Mouse (Mus musculus) limb, embryonic 12.5 days (tissue): ENCODE data around the gene Lrrc45. TPM values are rescaled to one million over a fixed set of nuclear protein-coding genes. Genes with fewer than 3 reads are reported as not detected.
"Not testable (repeated sequence)": the region's sequence is repeated elsewhere in the genome, so short reads cannot be mapped to it uniquely, and the experiment has no call there.

Source experiments
- ATAC-seq: fragments of 200-750 bp; cut with Nextera tagmentation; 2 replicates; pipeline ENCODE4 v1.8.0; 2017; ENCODE audit warnings: low read depth, moderate TSS enrichment; ENCODE audit not compliant: insufficient number of reproducible peaks, insufficient read depth, low FRiP score, low TSS enrichment
- H3K27ac ChIP-seq: fragments of 300-500 bp; sonication (generic); 2 replicates; pipeline ENCODE4 v1.5.1; 2016; ENCODE audit warnings: mild to moderate bottlenecking, moderate library complexity
- H3K27me3 ChIP-seq: fragments of 300-500 bp; sonication (generic); 2 replicates; pipeline ENCODE4 v1.6.1; 2016; ENCODE audit warnings: mild to moderate bottlenecking, moderate library complexity
- H3K36me3 ChIP-seq: fragments of 300-500 bp; sonication (generic); 2 replicates; pipeline ENCODE4 v1.6.1; 2016; ENCODE audit warnings: mild to moderate bottlenecking, moderate library complexity
- H3K4me1 ChIP-seq: fragments of 300-500 bp; sonication (generic); replicated peaks from 2 replicates; pipeline ENCODE4 v1.6.1; 2016
- H3K4me2 ChIP-seq: fragments of 300-500 bp; sonication (generic); 2 replicates; pipeline ENCODE4 v1.6.1; 2016; ENCODE audit warnings: mild to moderate bottlenecking, moderate library complexity
- H3K4me3 ChIP-seq: fragments of 300-500 bp; sonication (generic); replicated peaks from 2 replicates; pipeline ENCODE4 v1.5.1; 2016; ENCODE audit warnings: mild to moderate bottlenecking
- H3K9ac ChIP-seq: fragments of 300-500 bp; sonication (generic); replicated peaks from 2 replicates; pipeline ENCODE4 v1.6.1; 2016; ENCODE audit warnings: mild to moderate bottlenecking, moderate library complexity
- H3K9me3 ChIP-seq: fragments of 300-500 bp; sonication (generic); 2 replicates; pipeline ENCODE4 v1.6.1; 2016; ENCODE audit warnings: mild to moderate bottlenecking, moderate library complexity
- WGBS: fragments of 180-500 bp; shearing (Covaris S2); methylation state at CpG from one replicate; pipeline ENCODE4 v1.1.7; 2016; 5-methylcytosine and 5-hydroxymethylcytosine counted together
- polyA plus RNA-seq: library from polyadenylated mRNA; unstranded; fragments of >200 nt; fragmentation: Nextera tagmentation; extraction: Ambion mirVana; gene quantifications from 2 replicates; pipeline ENCODE4 v1.2.1, GENCODE M21; 2016

Lrrc45 gene
- polyA plus RNA-seq, 1 experiment from 2014 or later, result 77.9 TPM

DNA sequence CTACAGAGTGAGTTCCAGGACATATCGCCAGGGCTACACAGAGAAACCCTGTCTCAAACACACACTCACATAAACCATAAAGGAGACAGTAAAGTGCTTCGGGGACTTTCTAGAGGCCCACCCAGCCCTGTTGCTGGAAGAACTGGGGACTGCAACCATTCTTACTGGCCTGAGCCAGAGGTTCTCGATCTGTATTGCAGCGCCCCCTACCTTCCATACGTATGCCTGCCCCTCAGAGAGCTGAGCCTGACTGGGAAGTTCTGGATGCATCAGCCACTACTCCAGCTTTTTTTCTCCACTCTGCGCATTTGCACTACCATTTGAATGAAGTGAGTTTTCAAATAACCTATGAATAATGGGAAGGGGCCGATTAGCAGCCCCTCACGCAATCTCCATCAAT lies 35.7 kb downstream of the Lrrc45 start:
- Histone ChIP-seq H3K36me3 (no peaks in the 10 kb centered on the region), H3K27ac (no peak overlapping the region), H3K27me3 (no peaks in the 10 kb centered on the region), H3K9ac (no peak overlapping the region), H3K9me3 (no peaks in the 10 kb centered on the region), H3K4me2 (no peak overlapping the region), H3K4me1 (no peaks in the 10 kb centered on the region), H3K4me3 (no peak overlapping the region)
- ATAC-seq, result no peak
- WGBS, result 74% methylated on average over 8 of the region's 8 CpGs

DNA sequence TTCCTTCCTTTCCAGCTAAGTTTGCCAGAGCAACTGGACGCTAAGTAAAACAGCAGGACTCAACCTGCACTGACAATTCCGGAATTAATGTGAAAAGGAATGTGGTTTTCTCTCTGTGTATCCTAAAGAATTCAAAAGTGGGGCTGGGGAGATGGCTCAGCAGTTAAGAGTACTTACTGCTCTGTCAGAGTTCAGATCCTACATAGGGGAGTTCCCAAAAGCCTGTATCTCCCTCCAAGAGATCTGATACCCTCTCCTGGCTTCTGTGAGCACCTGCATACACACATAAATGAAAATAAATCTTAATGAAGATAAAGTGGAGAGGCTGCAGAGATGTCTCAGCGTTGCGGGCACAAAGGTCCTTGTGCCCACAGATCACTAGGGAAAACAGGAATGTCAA lies 37.9 kb downstream of the Lrrc45 start:
- peaks cover 1% of the 10 kb centered on the region for H3K9me3 ChIP-seq
- no peak overlapping the region for H3K4me2 ChIP-seq
- no peak overlapping the region for H3K4me3 ChIP-seq
- ATAC-seq, result no peak
- H3K4me1 ChIP-seq, result no peaks in the 10 kb centered on the region
- H3K27me3 ChIP-seq, result no peaks in the 10 kb centered on the region
- H3K27ac ChIP-seq, result no peak overlapping the region
- 72% methylated on average over 4 of the region's 4 CpGs for WGBS
- H3K36me3 ChIP-seq, result no peaks in the 10 kb centered on the region
- no peak overlapping the region for H3K9ac ChIP-seq

DNA sequence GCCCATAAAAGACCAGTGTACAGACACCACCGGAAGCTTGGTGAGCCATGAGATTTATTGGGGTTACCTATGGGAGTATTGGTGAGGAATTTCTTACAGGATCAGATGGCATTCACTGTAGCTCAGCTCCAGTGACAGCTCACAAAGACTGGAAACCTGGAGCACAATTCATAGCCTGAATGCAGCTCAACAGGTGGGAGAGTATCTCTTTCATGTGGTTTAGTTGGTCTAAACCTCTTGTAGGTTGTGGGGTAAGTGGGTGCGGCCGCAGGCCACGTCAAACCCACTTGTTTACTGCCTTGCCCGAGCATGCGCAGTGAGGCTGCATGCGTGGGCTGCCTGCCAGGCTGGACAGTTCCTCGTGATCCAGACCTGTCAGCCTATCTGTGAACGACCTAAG lies 46.5 kb downstream of the Lrrc45 start:
- WGBS, result 89% methylated on average over 9 of the region's 9 CpGs
- Histone ChIP-seq H3K9me3 (peaks cover 30% of the 10 kb centered on the region), H3K9ac (no peak overlapping the region), H3K36me3 (no peaks in the 10 kb centered on the region), H3K4me3 (no peak overlapping the region), H3K27ac (no peak overlapping the region), H3K27me3 (peaks cover 14% of the 10 kb centered on the region), H3K4me1 (peaks cover 7% of the 10 kb centered on the region; the same call in 1 of the 2 replicates), H3K4me2 (no peak overlapping the region)
- no peak for ATAC-seq

DNA sequence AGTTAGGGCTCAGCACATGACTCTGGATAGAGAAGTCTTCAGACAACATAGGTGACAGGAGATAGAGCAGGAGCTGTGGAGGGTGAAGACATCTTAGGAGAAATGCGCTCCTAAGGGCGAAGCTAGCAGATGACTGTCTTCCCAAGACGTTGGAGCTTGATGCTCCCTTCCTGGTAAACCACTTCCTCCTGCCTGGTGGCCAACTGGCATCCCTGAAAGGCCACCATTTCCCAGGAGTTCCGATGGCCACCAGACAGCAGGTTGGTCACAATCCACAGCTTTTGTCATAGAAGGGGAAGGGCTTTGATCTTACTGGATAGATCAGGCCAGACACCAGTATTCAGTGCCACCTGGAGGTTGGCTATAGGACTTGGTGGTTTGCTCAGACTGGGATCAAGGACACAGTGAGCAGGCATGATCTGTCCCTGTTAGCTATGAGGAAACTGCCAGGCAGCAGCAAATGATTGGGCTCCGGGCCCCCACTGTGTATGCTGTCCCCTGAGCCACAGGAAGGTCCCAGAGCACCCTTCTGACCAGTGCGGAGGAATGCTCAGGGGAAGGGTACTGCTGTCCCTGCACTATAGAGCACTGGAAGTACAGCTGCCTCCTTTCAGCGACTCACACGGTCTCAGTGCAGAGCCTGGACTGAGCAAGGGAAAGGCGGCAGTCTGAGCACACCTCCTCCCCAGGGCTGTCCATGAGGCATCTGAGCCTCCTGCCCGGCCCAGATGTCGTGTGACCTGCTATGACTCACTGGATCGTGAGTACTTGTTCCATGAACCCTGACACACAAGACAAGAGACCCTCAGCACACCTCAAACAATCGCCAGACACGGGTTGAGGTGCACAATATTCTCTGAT lies 48.3 kb downstream of the Lrrc45 start:
- Histone ChIP-seq H3K36me3 (no peaks in the 10 kb centered on the region), H3K4me3 (no peak overlapping the region), H3K4me1 (peaks cover 7% of the 10 kb centered on the region; the same call in 1 of the 2 replicates), H3K4me2 (peak overlapping the region; percentile 35), H3K9ac (peak overlapping the region; percentile 23; the same call in 1 of the 2 replicates), H3K27ac (peak overlapping the region; percentile 17; the same call in 1 of the 2 replicates), H3K9me3 (peaks cover 24% of the 10 kb centered on the region; the same call in 1 of the 2 replicates), H3K27me3 (peaks cover 20% of the 10 kb centered on the region)
- ATAC-seq, result no peak
- WGBS, result 67% methylated on average over 14 of the region's 14 CpGs

DNA sequence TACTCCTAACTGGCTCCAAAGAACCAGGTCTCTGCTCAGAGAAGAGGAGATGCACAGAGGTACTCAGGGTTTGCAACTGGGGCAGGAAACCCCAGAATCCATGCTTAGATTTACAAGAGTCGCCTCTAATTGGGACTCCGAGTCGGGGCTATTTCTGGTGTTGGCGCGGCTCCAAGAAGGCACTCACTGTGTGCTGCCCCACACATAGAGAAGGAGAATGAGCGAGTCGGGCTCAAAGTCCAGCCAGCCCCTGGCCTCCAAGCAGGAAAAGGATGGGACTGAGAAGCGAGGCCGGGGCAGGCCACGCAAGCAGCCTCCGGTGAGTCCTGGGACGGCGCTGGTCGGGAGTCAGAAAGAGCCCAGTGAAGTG lies 48.9 kb downstream of the Lrrc45 start, which contains the start of gene Hmga1b:
Hmga1b (plus strand) TSS at position 123 of the 370 bp plus-strand sequence.
- Histone ChIP-seq H3K9me3 (peaks cover 22% of the 10 kb centered on the region; the same call in 1 of the 2 replicates), H3K4me2 (peak within 1 kb of the TSS; percentile 35), H3K27me3 (peaks cover 20% of the 10 kb centered on the region), H3K9ac (peak within 1 kb of the TSS; percentile 23; the same call in 1 of the 2 replicates), H3K27ac (peak within 1 kb of the TSS; percentile 17; the same call in 1 of the 2 replicates)
- H3K4me3 ChIP-seq, H3K4me1 ChIP-seq, ATAC-seq, H3K36me3 ChIP-seq: not testable (repeated sequence)
- 19% methylated on average over 14 of the region's 14 CpGs for WGBS

DNA sequence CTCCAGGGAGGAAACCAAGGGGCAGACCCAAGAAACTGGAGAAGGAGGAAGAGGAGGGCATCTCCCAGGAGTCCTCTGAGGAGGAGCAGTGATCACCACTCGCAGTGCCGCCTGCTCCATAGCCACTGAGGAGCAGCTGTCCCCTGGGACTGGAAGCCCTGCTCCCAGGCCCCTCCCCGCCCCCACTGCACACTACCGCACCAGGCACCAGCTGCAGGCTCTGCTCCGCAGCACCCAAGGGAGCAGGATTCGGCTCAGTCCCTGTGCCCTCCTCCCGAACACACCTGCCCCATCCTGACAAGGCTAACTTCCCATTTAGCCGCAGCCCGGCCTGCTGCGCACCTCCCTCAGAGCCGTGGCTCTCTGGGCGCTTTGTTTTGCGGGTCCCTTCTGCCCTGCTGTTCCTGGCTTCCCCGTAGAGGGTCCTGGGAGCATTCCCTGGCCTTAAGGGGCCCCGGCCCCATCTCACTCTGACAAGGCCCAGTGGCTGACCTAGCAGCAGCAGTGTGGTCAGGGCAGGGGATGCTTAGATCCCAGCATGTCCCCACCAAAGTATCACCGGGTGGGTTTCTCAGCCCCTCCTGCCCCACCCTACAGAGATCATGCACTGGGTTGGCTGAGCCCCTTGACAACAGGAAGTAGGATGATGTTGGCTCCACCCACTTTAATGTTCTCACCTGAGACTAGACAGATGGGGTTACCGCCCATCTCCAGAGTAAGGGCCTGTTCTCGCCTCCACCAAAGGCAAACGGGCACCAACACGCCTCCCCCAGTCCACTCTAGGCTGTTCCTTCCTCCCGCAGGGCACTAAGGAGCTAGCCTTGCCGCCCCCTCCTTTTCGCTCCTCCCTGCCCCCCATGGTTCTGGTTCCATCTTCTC lies 49.6 kb downstream of the Lrrc45 start:
- Histone ChIP-seq H3K4me2 (peak overlapping the region; percentile 35), H3K27me3 (peaks cover 20% of the 10 kb centered on the region), H3K9me3 (peaks cover 15% of the 10 kb centered on the region; the same call in 1 of the 2 replicates)
- not testable (repeated sequence) for H3K36me3 ChIP-seq, H3K9ac ChIP-seq, H3K4me1 ChIP-seq, ATAC-seq, H3K27ac ChIP-seq, H3K4me3 ChIP-seq
- 5% methylated on average over 8 of the region's 23 CpGs for WGBS

DNA sequence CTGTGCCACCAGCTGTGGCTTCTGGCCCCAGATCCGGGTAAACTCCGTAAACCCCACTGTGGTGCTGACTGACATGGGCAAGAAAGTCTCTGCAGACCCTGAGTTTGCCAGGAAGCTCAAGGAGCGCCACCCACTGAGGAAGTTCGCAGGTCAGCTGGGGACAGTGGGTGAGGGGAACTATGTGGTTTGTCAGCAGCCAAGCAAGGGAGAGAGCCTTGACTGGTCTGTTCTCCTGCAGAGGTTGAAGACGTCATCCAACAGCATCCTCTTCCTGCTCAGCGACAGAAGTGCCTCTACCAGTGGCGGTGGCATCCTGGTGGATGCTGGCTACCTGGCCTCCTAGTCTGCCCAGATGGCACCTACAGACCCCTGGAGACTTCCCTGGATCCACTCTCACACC lies 53.3 kb downstream of the Lrrc45 start:
- H3K4me1 ChIP-seq, H3K9me3 ChIP-seq, ATAC-seq, H3K36me3 ChIP-seq, H3K9ac ChIP-seq, H3K4me2 ChIP-seq, H3K27ac ChIP-seq, H3K4me3 ChIP-seq: not testable (repeated sequence)
- H3K27me3 ChIP-seq, result peaks cover 13% of the 10 kb centered on the region
- WGBS, result 90% methylated on average over 5 of the region's 7 CpGs

DNA sequence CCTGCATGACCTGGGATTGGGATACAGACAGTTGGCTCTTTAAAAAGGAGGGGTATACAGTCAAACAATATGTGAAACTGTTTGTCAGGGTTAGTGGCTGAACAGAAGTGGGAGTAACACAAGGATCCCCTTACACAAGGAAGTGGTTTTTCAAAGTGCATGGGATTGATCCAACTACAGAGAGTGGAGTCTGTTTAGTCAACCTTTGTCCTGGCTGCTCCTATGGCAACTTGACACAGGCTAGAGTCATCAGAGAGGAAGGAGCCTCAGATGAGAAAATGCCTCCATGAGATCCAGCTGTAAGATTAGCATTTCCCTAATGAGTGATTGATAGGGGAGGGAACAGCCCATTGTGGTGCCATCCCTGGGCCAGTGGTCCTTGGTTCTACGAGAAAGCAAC lies 54.5 kb downstream of the Lrrc45 start:
- H3K4me2 ChIP-seq, result no peak overlapping the region
- 79% methylated on average over 1 of the region's 1 CpGs for WGBS
- 0 out of 2 replicates have a peak, but pooled peaks cover 6% of the 10 kb centered on the region for H3K27me3 ChIP-seq
- no peaks in the 10 kb centered on the region for H3K36me3 ChIP-seq
- H3K9ac ChIP-seq, result no peak overlapping the region
- no peak overlapping the region for H3K27ac ChIP-seq
- H3K4me1 ChIP-seq, result no peaks in the 10 kb centered on the region
- H3K4me3 ChIP-seq, result no peak overlapping the region
- ATAC-seq, result no peak
- no peaks in the 10 kb centered on the region; the same call in 1 of the 2 replicates for H3K9me3 ChIP-seq

Other genes starting within 250 kb of the Lrrc45 start
- 58.5 and 58.9 TPM in 2 replicates for gene Arl16, start 246.3 kb upstream of the Lrrc45 start, polyA plus RNA-seq
- gene Mrpl12, start 229.3 kb upstream of the Lrrc45 start, polyA plus RNA-seq, result 135 and 139 TPM in 2 replicates
- gene Slc25a10, start 222.1 kb upstream of the Lrrc45 start, polyA plus RNA-seq, result 54.6 and 59.8 TPM in 2 replicates
- gene Gcgr, start 183.2 kb upstream of the Lrrc45 start, polyA plus RNA-seq, result 3.8 and 4.0 TPM in 2 replicates
- gene Mcrip1, start 164.2 kb upstream of the Lrrc45 start, polyA plus RNA-seq, result 221 and 229 TPM in 2 replicates
- not detected in 2 replicates for gene Ppp1r27, start 162.8 kb upstream of the Lrrc45 start, polyA plus RNA-seq
- gene P4hb, start 140.7 kb upstream of the Lrrc45 start, polyA plus RNA-seq, result 620 and 631 TPM in 2 replicates
- gene Arhgdia, start 132.3 kb upstream of the Lrrc45 start, polyA plus RNA-seq, result 484 and 518 TPM in 2 replicates
- 671 and 778 TPM in 2 replicates for gene Alyref, start 115.6 kb upstream of the Lrrc45 start, polyA plus RNA-seq
- 202 and 203 TPM in 2 replicates for gene Anapc11, start 115.5 kb upstream of the Lrrc45 start, polyA plus RNA-seq
- 0.65 and 0.95 TPM in 2 replicates for gene Npb, start 105.4 kb upstream of the Lrrc45 start, polyA plus RNA-seq
- gene Pcyt2, start 96.0 kb upstream of the Lrrc45 start, polyA plus RNA-seq, result 143 and 156 TPM in 2 replicates
- 29.5 and 29.9 TPM in 2 replicates for gene Sirt7, start 88.7 kb upstream of the Lrrc45 start, polyA plus RNA-seq
- 28.8 and 29.9 TPM in 2 replicates for gene Mafg, start 80.3 kb upstream of the Lrrc45 start, polyA plus RNA-seq
- 29.9 and 34.3 TPM in 2 replicates for gene Pycr1, start 70.2 kb upstream of the Lrrc45 start, polyA plus RNA-seq
- 0.36 and 0.68 TPM in 2 replicates for gene Myadml2, start 65.8 kb upstream of the Lrrc45 start, polyA plus RNA-seq
- 8.8 and 12.6 TPM in 2 replicates for gene Notum, start 52.8 kb upstream of the Lrrc45 start, polyA plus RNA-seq
- gene Aspscr1, start 41.0 kb upstream of the Lrrc45 start, polyA plus RNA-seq, result 142 and 149 TPM in 2 replicates
- gene Cenpx, start 187 bp upstream of the Lrrc45 start, polyA plus RNA-seq, result 131 and 138 TPM in 2 replicates
- 48.5 and 51.2 TPM in 2 replicates for gene Rac3, start 7.5 kb downstream of the Lrrc45 start, polyA plus RNA-seq
- 14.8 and 17.8 TPM in 2 replicates for gene Dcxr, start 13.4 kb downstream of the Lrrc45 start, polyA plus RNA-seq
- gene Cbr2, start 18.2 kb downstream of the Lrrc45 start, polyA plus RNA-seq, result 4.6 and 7.2 TPM in 2 replicates
- 6.4 and 8.4 TPM in 2 replicates for gene Hmga1b, start 48.9 kb downstream of the Lrrc45 start, polyA plus RNA-seq
- 36.2 and 42.1 TPM in 2 replicates for gene Rfng, start 70.3 kb downstream of the Lrrc45 start, polyA plus RNA-seq
- gene Gps1, start 70.3 kb downstream of the Lrrc45 start, polyA plus RNA-seq, result 233 and 242 TPM in 2 replicates
- gene Dus1l, start 82.5 kb downstream of the Lrrc45 start, polyA plus RNA-seq, result 73.4 and 77.6 TPM in 2 replicates
- gene Fasn, start 110.6 kb downstream of the Lrrc45 start, polyA plus RNA-seq, result 70.3 and 79.1 TPM in 2 replicates
- 6.4 and 7.2 TPM in 2 replicates for gene Ccdc57, start 218.9 kb downstream of the Lrrc45 start, polyA plus RNA-seq
- gene Slc16a3, start 234.6 kb downstream of the Lrrc45 start, polyA plus RNA-seq, result 77.0 and 77.4 TPM in 2 replicates